ENCODE assay signal across 8 mouse cellular contexts in genomic region chr3:30012666-30013365, GRCm38 (mm10).
A peak's percentile ranks its signal among the peaks of the same experiment; 100 is the strongest.
DNase-seq lines count a peak whose midpoint lies in the region; ATAC-seq and TF ChIP-seq lines count a peak whose summit lies in the region.

No protein-coding gene starts in this region.

- intact Hi-C loops in heart, postnatal 36 days (cut with DNase I), result loop anchor here (10.0 kb wide), 3 partner anchors 92 to 198 kb away; no protein-coding TSS in a partner anchor

- H3K4me3 ChIP-seq in E14TG2a.4 (replicated peaks; ENCODE audit: low read length), result peak overlapping the region; percentile 70
- H3K4me3 ChIP-seq in forebrain, embryonic 14.5 days (ENCODE audit: low read depth, low read length), result peak overlapping the region; percentile 38
- peak overlapping the region; percentile 95 for H3K4me3 ChIP-seq in limb, embryonic 11.5 days (ENCODE audit: low read depth, low read length)
- peak overlapping the region; percentile 75 for H3K4me3 ChIP-seq in midbrain, embryonic 10.5 days

- peak; percentile 61 for DNase-seq in adrenal gland, postnatal 14 days
- peak; percentile 55 for DNase-seq in forebrain, embryonic 14.5 days (ENCODE audit: low spot score)
- peak; percentile 70 to 82 for DNase-seq in heart, postnatal 36 days
- peak; percentile 80 for DNase-seq in limb, embryonic 11.5 days (ENCODE audit: low spot score)
- peak; percentile 85 for DNase-seq in midbrain, embryonic 10.5 days (ENCODE audit: low spot score)
- DNase-seq in thymus, postnatal 14 days, result no peak
- DNase-seq in layer of hippocampus, adult 9-10 months (ENCODE audit: low spot score), result no peak

- peak overlapping the region; percentile 60; the same call in 1 of the 2 replicates for H3K9ac ChIP-seq in forebrain, embryonic 14.5 days (ENCODE audit: low read length)
- H3K9ac ChIP-seq in limb, embryonic 11.5 days (ENCODE audit: low read length), result peak overlapping the region; percentile 100

- no peak overlapping the region for H3K27ac ChIP-seq in forebrain, embryonic 14.5 days (ENCODE audit: low read depth, low read length)
- peak overlapping the region; percentile 100 for H3K27ac ChIP-seq in limb, embryonic 11.5 days (replicated peaks; ENCODE audit: low read depth, low read length)
- peak overlapping the region; percentile 90 for H3K27ac ChIP-seq in midbrain, embryonic 10.5 days (replicated peaks)

- H3K27me3 ChIP-seq in E14TG2a.4 (ENCODE audit: insufficient read depth, low read length), result peaks cover 27% of the 10 kb centered on the region
- peaks cover 22% of the 10 kb centered on the region; the same call in 1 of the 2 replicates for H3K27me3 ChIP-seq in forebrain, embryonic 14.5 days (replicated peaks; ENCODE audit: control insufficient read depth, insufficient read depth, low read length)
- H3K27me3 ChIP-seq in limb, embryonic 11.5 days (ENCODE audit: control insufficient read depth, insufficient read depth, low read length), result no peaks in the 10 kb centered on the region
- H3K27me3 ChIP-seq in midbrain, embryonic 10.5 days (ENCODE audit: low read depth, poor library complexity, severe bottlenecking), result peaks cover 28% of the 10 kb centered on the region

- under 1% methylated on average over 29 of the region's 29 CpGs for WGBS in forebrain, embryonic 14.5 days
- WGBS in limb, embryonic 11.5 days, result under 1% methylated on average over 29 of the region's 29 CpGs
- 0% methylated on average over 29 of the region's 29 CpGs for WGBS in midbrain, embryonic 10.5 days

- no peak for TF ChIP-seq CTCF in E14TG2a.4 (conservative IDR thresholded peaks at IDR 0.05; ENCODE audit: low read length)

- H3K36me3 ChIP-seq in E14TG2a.4 (ENCODE audit: insufficient read depth, low read length), result no peaks in the 10 kb centered on the region
- no peaks in the 10 kb centered on the region for H3K36me3 ChIP-seq in forebrain, embryonic 14.5 days (ENCODE audit: control insufficient read depth, insufficient read depth, low read length)
- H3K36me3 ChIP-seq in limb, embryonic 11.5 days (ENCODE audit: control insufficient read depth, insufficient read depth, low read length), result no peaks in the 10 kb centered on the region
- no peaks in the 10 kb centered on the region for H3K36me3 ChIP-seq in midbrain, embryonic 10.5 days

- peak; percentile 55; the same call in 1 of the 2 replicates for ATAC-seq in forebrain, embryonic 14.5 days
- no peak for ATAC-seq in limb, embryonic 11.5 days (ENCODE audit: insufficient number of reproducible peaks, low FRiP score, low TSS enrichment, low read depth)

- peak overlapping the region; percentile 82 for H3K4me2 ChIP-seq in forebrain, embryonic 14.5 days (ENCODE audit: low read length)
- peak overlapping the region; percentile 79 for H3K4me2 ChIP-seq in limb, embryonic 11.5 days (ENCODE audit: low read depth, severe bottlenecking)

- no peaks in the 10 kb centered on the region for H3K9me3 ChIP-seq in E14TG2a.4 (ENCODE audit: low read length)
- H3K9me3 ChIP-seq in forebrain, embryonic 14.5 days (replicated peaks; ENCODE audit: control insufficient read depth, low read length), result no peaks in the 10 kb centered on the region
- no peaks in the 10 kb centered on the region for H3K9me3 ChIP-seq in limb, embryonic 11.5 days (ENCODE audit: control insufficient read depth, low read length)
- no peaks in the 10 kb centered on the region for H3K9me3 ChIP-seq in midbrain, embryonic 10.5 days (replicated peaks)

- H3K4me1 ChIP-seq in E14TG2a.4 (replicated peaks; ENCODE audit: low read depth, low read length), result peaks cover 19% of the 10 kb centered on the region
- peaks cover 4% of the 10 kb centered on the region; the same call in 1 of the 2 replicates for H3K4me1 ChIP-seq in forebrain, embryonic 14.5 days (ENCODE audit: control insufficient read depth, insufficient read depth, low read length)
- H3K4me1 ChIP-seq in limb, embryonic 11.5 days (ENCODE audit: control insufficient read depth, insufficient read depth, low read length), result peaks cover 27% of the 10 kb centered on the region
- peaks cover 66% of the 10 kb centered on the region for H3K4me1 ChIP-seq in midbrain, embryonic 10.5 days

Comparison
In these comparisons a context has a peak if more than half of its experiments do, and no peak if none do; other contexts are left out.
1. H3K4me3 ChIP-seq: peak in every context shown above with its lines; median percentile 95 in limb, embryonic 11.5 days; 75 in midbrain, embryonic 10.5 days; 70 in E14TG2a.4; 38 in forebrain, embryonic 14.5 days.
2. DNase-seq: peak in adrenal gland, postnatal 14 days (single experiment), forebrain, embryonic 14.5 days (single experiment), heart, postnatal 36 days (2 of 2), limb, embryonic 11.5 days (single experiment) and midbrain, embryonic 10.5 days (single experiment); none in thymus, postnatal 14 days (single experiment) and layer of hippocampus, adult 9-10 months (single experiment).